Mouse (Mus musculus) kidney, adult 2 months (tissue): ENCODE measurements at regions not wholly inside any gene's neighbourhood (a gene's known extent, or its start where the extent isn't known, plus 50 kb on each side); places are given as distances from the start of the nearest gene placed in this dataset.

Experiments
- CTCF ChIP-seq: fragments of 200-500 bp; conservative IDR thresholded peaks from 2 replicates; pipeline ENCODE4 v1.5.1; 2011; ENCODE audit warnings: low read depth, mild to moderate bottlenecking, control low read depth, low read length, moderate library complexity, mixed read lengths; ENCODE audit not compliant: insufficient read depth, insufficient read length
- POLR2A ChIP-seq: fragments of 200-500 bp; IDR thresholded peaks from one replicate; pipeline ENCODE4 v1.6.1; 2011; ENCODE audit warnings: low read depth, low read length, control low read depth

DNA sequence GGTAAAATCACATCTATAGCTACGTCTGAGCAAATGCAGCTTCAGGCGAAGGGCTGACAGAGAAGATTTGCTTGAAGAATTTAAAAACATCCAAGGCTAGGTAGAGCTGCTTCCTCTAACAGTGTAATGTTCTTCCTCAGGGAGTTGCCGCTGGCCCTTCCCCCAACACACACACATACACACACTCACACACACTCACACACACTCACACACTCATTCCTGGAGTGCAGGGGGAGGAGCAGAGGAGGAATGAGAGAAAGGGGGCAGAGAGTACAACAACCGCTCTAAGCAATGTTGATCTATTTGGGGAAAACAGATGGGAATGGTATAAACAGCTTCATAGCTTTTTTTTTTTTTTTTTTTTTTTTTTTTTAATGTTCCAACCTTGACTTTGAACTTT lies 232.6 kb downstream of the Rnf152 start:
- no peak for TF ChIP-seq CTCF
- TF ChIP-seq POLR2A: no peak
